Mouse (Mus musculus): ENCODE data around the gene Vwa7. TPM values are rescaled to one million over a fixed set of nuclear protein-coding genes. Genes with fewer than 3 reads are reported as not detected.
"Not testable (repeated sequence)": the region's sequence is repeated elsewhere in the genome, so short reads cannot be mapped to it uniquely, and the experiment has no call there.

Gene Vwa7
- total RNA-seq, 2 experiments from 2014 or later: 7.3 to 7.7 TPM

DNA sequence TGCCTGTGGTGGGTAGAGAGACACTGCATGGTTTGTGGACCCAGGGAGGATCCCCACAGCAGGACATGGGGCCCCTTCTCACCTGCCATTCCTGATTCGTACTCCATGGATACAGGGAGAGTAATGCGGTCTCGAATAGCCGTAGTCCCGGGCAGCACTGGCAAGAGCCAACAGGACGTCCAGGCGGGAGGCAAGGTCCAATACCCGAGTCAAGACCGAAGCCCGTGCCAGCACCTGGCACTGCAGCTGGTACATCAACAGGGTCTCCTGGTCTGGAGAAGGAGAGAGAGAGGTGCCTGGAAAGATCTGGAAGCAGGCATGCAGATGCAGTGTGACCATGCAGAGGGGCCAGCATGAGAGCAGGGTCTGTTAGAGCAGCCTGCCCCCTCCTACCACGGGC, 14.9 kb downstream of the Vwa7 start:
- no peak for DNase-seq (ENCODE audit: low spot score)
- intact Hi-C loops (cut with DNase I): no loop called here

DNA sequence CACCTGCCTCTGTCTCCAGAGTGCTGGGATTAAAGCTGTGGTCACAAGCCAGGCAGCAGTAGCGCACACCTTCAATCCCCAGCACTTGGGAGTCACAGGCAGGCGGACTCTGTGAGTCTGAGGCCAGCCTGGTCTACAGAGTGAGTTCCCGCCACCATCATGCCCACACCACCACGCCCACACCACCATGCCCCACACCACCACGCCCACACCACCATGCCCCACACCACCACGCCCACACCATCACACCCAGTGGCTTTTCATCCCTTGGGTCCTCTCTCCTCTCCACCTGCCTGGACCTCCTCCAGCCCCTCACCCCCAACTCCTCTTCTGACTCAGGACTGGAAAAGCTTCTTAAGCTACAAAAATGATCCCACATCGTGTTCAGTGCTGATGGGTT, 15.5 kb downstream of the Vwa7 start:
- intact Hi-C loops (cut with DNase I): no loop called here
- no peak for DNase-seq (ENCODE audit: low spot score)

DNA sequence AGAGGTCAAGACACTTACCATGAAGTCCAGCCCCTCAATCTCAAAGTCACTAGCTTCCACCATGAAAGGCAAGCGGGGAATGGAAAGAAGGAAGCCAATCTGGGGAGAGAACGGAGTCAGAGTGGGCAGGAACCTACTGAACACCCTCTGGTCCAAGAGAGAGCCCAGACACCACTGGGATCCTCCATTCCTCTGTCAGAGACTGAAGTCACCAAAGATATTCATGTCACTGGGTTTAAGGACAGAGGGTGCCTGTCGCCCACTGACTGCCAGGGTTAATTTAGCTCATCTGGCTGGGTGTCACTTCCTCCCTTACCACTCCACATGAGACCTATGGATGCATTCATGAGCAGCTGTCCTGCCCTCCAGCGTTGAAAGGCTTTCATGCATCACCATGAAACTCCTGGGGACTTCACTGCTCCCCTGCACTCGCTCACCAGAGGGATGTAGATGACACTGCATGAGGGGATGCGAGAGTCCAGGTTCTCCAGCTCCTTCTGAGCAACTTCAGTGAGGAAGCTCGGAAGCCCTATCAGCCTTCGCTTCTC, 16.0 kb downstream of the Vwa7 start:
- intact Hi-C loops (cut with DNase I): no loop called here
- DNase-seq (ENCODE audit: low spot score): no peak

DNA sequence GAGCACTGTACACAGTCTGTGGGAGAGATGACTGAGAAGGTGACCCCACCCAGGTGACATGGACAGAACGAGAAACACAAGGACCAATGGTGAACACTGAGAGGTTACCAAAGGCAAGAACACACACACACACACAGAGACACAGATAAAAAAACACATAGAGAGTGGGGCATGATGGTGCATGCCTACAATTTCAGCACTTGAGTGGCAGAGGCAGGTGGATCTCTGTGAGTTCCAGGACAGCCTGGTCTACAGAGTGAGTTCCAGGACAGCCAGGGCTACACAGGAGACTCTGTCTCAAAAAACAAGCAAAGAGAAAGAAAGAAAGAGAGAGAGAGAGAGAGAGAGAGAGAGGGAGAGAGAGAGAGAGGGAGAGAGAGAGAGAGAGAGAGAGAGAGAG, 17.3 kb downstream of the Vwa7 start:
- DNase-seq (ENCODE audit: low spot score); intact Hi-C loops (cut with DNase I): not testable (repeated sequence)

DNA sequence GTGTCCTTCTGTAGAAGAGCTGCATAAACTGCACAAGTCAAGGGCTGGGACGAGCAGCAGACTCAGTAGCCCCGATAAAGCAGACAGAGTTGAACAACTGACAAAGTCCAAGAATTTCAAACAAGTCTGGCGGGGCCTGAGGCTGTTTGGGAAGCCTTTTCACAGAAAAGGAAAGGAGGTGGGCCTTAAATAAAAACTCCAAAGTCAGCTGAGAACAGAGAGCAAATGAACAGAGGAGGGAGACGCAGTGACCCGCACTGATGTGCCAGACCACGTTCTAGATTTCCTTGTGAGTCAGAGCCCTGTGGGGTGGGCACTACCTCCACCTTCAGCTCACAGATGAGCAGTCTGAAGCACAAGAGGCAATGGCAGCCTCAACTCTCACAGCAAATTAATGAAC, 18.5 kb downstream of the Vwa7 start:
- DNase-seq (ENCODE audit: low spot score): no peak
- intact Hi-C loops (cut with DNase I): no loop called here

DNA sequence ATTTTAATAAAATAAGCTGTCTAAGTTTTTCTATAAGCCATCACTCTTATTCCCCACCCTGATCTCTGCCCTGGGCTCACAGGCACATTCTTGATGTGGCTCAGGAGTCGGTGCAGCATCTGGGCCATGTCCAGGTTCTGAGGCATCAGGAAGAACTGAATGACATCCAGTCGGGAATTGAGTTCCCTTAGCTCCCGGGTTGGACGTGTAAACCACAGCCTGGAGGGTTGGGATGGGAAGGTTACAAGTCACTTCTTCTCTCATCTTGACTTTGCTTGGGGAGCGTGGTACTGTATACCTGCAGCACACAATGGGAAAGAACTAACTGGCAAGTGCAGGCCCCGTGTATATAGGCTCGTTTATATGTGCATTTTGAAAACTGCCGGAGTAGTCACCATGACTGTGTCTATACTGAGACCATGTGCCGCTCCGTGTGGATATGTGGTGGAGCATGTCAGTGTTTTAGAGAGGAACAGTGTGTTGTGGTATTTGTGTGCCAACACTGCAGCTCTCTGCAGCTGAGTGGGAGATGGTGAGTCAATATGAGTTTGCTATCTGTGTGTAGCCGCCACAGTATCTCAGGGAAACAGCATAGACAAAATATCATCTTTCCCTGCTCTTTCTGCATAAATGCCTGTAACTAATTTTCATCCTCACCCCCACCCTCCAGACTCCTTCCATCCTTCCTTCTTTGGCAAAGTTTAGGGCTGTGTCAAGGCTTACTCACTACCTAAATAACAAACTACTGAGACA, 22.9 kb downstream of the Vwa7 start:
- intact Hi-C loops (cut with DNase I): no loop called here
- no peak for DNase-seq (ENCODE audit: low spot score)

DNA sequence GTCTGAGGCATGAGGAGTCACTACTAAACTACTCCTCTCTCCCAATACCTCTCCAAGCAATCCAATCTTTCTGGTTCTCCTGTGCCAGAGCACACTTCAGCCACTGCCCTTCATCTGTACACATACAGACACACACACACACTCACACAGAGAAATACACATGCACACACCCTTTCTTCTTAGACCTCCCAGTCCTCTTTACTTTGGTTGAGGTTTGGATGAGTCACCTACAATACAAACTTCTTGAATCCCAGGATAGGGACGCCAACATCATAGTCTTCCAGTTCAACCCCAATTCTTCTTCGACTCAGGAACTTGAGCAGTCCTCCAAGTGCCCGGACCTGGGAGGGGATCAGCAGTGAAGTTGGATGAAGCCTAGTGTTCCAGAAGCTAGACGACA, 27.4 kb downstream of the Vwa7 start:
- DNase-seq (ENCODE audit: low spot score): no peak

DNA sequence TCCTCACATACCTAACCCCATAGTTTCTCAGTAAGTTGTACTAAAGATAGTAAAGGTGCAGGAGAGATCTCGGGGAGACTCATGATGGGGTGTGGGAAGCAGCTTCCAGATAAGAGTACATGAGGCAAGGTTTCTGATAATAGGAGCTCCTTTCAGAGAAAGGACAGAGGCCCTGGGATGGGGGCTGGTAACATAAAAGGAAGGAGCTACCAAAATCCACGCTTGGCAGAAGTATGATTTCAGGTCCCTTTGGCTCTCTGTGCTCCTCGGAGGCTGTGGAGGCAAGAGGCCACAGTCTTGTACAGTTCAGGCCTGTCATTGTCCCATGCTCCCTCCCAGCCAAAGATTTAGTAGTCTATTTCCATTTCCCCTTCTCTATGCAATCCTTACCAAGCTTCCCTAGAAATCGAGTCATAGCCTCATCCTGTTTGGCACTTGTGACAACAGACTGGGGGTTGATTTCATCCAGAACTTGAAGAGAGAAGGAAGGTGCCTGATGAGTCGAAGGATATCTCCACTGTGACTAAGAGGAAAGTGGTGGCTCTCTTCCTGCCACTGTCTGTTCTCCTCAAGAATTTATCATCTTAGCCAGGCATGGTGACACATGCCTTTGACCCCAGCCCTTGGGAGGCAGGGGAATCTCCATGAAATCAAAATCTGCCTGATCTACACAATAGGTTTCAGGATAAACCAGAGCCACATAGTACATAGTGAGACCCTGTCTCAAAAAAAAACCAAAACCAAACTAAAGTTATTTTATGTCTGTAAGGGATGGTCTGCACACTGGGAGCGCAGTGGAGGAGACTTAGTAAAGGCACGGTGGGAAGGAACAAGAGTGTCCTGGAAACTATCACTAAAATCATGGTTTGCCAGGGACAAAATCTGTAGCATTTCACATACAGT, 28.8 kb downstream of the Vwa7 start:
- DNase-seq (ENCODE audit: low spot score): no peak
- intact Hi-C loops (cut with DNase I): loop anchor here (2.0 kb wide), 1 partner anchor 22 kb away; no protein-coding TSS in a partner anchor

More for the DNA sequence above, 27.4 kb downstream of the Vwa7 start:
- intact Hi-C loops (cut with DNase I): loop anchor here (2.0 kb wide), 1 partner anchor 21 kb away; no protein-coding TSS in a partner anchor

DNA sequence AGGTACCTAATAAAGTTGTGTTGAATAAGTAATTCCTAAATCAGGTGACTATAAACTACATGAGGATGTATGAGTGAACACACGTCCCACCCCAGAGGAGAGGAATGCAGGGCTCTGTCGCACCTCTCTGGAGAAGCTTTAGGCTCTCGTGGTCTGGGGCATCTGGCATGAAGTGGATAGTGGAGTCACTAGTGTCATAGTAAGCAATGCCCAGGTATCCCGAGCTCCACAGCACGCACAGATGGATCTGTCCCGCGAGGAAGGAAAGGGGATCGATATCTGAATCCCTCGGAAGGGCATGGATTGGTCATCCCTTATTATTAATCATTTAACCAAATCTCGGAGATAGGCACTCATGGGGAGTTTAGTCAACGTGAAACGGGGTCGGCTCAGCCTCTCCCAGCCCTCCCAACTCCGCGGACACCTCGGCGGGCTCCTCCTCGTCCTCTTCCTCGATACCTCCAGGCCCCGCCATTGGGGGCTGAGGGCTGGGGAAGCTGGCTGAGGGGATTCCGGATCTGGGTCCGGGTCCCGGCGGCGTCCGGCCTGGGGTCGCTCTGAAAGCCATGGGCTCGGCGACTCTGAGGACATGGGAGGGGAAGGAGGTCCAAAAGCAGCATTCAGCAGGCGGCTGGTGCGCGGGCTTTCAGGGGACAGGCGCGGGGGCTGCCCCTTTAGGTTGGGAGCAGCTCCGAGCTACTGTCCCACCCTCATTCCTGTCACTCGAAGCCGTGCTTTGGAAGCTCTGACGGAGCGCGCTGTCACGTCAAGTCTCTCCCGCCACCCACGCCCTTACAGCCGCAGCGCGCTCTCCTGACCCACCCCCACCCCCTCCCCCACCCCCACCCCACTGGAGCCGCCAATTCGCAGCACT, 29.7 kb downstream of the Vwa7 start:
- DNase-seq (ENCODE audit: low spot score): no peak
- intact Hi-C loops (cut with DNase I): loop anchor here (2.0 kb wide), 1 partner anchor 23 kb away; no protein-coding TSS in a partner anchor

DNA sequence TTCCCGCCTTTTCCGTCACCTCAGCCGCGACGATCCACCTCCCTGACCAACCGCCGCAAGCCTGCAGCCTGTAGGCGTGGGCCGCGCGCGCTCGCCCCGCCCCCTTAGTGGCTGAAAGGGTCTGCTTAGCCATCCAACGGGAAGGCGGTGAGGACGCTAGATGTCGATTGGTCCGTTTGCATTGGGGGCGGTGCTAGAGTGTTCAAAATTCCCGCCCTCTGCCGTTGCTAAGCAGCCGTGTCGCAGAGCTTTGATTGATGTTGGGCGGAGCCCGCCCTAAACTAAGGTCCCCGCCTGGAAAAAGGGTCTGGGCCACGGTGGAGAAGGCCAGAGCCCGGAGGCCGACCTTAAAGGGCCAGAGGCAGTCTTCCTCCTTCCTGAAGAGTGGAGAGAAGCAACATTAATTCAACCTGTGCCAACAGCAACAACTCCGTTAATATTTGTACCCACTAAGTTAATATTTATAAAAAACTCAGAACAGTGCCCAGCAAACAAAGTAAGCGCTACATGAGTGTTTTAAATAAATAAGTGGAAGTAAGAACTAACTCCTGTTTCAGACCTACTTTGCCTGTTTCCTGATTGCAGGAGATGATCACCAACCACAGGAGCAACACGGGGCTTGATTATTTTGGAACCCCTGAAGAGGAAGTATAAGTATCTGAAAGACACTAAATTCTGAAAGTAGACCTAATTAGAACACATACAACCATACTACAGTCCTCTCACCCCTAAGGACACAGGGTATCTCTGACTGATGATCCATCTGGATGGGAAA, 30.5 kb downstream of the Vwa7 start, which contains the start of gene Msh5:
Gene Msh5, minus strand, starts transcription at position 65 of the 775 bp plus-strand sequence.
- intact Hi-C loops (cut with DNase I): no loop called here
- peak; percentile 97 for DNase-seq (ENCODE audit: low spot score)

DNA sequence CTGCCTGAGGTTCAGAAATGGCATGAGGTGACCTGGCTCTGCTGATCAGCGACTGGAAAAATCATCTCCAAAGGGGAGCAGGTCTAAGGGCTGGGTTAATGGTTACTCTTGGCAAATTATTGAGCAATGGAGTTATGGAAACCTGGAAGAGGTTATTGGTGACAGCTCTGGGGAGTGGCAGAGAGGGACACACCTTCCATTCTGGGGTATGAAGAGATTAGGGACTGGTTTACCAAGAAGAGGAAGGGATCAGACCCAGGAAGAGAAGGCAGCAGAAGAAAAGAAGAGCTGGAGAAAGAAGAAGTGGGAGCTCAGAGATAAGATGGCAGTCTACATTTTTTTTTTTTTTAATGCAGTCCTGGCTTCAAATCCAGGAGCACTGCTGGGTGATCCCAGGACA, 31.3 kb downstream of the Vwa7 start:
- intact Hi-C loops (cut with DNase I): no loop called here
- DNase-seq (ENCODE audit: low spot score): no peak

DNA sequence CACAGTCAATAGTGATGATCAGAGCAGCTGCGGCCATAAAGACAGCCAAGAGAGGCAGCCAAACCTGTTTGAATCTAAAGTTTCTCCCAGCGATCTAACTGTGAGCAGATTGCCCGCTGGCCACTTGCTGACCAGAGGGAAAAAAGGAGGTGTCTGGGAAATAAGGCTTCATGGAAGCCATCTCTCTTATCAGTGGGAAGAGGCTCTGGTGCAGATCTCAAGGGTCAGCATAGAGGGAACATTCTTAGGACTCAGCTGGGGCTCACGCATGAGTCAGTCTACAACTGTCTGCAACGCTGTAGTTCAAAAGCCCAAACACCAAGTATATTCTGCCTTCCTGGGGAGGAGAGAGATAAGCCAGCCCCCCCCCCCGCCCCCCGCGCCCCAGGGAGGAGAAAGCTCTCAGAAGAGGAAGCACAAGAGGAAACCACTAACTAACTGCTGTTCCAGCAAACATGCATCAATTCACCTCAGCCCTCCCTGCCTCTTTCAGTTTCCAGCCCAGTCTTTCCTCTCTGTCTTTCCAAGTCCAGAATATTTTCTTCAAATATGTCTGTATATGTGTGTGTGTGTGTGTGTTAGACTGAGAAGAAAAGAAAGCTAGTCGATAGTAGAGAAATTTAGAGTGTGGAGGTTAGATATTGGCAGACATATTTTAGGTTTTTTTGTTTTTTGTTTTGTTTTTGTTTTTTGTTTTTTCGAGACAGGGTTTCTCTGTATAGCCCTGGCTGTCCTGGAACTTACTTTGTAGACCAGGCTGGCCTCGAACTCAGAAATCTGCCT, 32.0 kb downstream of the Vwa7 start:
- intact Hi-C loops (cut with DNase I): no loop called here
- DNase-seq (ENCODE audit: low spot score): no peak

DNA sequence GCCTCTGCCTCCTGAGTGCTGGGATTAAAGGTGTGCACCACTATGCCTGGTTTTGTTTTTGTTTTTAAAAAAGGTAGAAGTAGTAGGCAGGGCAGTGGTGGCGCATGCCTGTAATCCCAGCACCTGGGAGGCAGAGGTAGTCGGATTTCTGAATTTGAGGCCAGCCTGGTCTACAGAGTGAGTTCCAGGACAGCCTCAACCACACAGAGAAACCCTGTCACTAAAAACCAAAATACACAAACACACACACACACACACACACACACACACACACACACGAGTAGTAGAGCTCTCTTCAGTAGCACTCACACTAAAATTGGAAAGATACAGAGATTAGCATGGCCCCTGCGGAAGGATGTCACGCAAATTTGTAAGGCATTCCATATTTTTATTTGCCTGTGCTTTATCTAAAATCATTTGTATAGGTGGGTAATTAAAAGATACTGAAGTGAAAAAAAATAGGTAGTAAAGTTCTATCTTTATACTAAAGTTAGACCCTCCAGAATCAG, 32.6 kb downstream of the Vwa7 start:
- intact Hi-C loops (cut with DNase I): no loop called here
- no peak for DNase-seq (ENCODE audit: low spot score)

DNA sequence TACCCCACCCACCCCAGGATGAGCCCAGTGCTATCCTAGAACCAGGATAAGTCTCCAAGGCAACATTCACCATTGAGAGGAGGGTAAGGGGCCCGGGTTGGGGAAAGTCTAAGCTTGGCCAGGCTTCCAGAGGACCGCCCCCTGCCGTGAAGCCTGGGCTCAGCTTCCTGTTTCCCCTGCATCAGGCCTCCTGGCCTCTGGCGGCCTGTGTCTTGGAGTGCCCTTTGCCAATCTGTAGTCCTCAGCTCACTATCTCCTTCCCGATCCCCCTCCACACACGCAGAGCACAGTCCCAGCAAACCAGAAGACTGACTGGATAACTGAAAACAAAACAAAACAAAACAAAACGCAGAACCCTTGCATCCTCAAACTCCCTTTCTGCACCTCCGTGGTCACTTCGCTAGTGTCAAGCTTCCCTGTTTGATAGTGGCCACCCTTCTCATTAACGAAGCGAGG, 33.2 kb downstream of the Vwa7 start, which contains the start of gene Clic1:
Gene Clic1, plus strand, starts transcription at position 406 of the 456 bp plus-strand sequence.
- intact Hi-C loops (cut with DNase I): no loop called here

DNA sequence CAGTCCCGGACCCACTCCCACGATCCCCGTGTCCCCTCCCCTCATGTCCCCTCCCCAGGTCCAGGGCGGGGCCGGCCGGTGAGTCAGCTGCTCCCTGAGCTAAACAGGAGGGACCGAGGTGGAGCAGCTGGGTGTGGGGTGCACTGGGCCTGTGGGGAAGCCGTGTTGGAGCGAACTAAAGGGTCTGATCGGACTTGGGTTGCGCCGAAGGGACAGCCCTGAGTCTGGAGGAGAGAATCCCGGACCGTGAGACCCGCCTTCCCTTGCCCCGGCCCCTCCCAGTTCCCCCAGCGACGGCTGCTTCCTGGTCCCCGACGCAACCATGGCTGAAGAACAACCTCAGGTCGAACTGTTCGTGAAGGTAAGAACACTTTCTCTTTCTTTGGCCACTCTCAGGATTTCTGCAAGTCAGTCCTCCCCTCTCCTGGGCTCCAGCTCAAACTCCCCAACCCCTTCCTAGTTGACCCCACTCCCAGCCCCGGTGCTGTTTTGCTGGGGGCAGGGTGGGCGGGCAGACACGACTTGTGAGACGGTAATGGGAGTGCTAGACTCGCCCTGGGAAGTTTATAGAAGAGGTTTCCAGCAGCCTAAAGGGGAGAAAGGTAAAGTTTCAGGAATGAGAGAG, 33.9 kb downstream of the Vwa7 start:
- intact Hi-C loops (cut with DNase I): no loop called here

More for the DNA sequence above, 33.2 kb downstream of the Vwa7 start, which contains the start of gene Clic1:
- DNase-seq (ENCODE audit: low spot score): no peak

DNA sequence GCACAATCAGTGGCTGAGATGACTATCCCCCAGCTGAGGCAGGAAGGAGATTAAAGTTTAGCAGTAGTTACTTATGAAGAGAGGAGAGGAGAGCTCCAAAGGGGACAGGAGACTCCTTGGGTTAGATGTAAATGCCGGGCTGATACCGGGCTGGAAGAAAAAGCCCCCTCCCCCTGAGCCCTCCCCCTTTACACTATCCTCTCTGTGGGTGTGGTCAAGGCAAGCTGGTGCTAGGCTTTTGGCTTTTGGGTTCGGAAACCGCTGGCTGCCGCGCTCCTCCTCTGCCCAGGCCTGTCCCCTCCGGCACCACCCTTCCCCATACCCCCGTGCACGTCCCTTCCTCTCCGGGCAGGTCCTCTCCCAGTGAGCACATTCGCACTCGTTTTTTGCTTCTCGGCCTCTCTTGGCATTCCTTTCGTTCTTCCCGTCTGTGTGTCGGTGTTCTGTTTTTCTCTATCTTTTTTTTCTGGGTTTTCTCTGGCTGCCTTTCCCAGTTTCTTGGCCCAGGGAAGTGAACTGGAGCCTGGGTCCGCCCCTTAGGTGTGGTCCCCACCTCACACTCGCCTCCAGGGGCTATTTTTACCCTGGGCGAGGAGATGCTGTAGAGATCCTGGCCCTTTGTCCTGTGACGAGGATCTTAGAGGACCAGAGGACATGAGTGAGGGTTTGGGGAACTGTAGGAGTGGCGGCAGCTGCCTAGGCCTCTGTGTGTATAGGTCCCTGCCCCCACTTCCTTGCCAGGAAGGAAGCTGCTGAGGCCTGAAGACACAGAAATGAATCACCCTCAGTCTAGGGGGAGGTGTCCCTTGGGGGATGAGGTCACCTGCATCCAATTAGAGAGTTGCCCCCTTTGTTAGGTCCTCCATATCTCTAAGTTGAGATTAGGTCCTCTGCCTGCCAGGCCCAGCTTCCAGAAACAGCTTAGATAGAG, 35.0 kb downstream of the Vwa7 start:
- intact Hi-C loops (cut with DNase I): no loop called here
- peak; percentile 87 for DNase-seq (ENCODE audit: low spot score)

More for the DNA sequence above, 33.9 kb downstream of the Vwa7 start:
- peak; percentile 73 for DNase-seq (ENCODE audit: low spot score)

Measured in heart, postnatal 25 days (tissue).